Mouse (Mus musculus) urinary bladder, postnatal 25 days (tissue): ENCODE measurements at regions not wholly inside any gene's neighbourhood (a gene's known extent, or its start where the extent isn't known, plus 50 kb on each side); places are given as distances from the start of the nearest gene placed in this dataset.

Experiments used
- DNase-seq: peaks from one replicate; pipeline ENCODE4 v3.0.0; 2022; ENCODE audit warnings: low spot score

DNA sequence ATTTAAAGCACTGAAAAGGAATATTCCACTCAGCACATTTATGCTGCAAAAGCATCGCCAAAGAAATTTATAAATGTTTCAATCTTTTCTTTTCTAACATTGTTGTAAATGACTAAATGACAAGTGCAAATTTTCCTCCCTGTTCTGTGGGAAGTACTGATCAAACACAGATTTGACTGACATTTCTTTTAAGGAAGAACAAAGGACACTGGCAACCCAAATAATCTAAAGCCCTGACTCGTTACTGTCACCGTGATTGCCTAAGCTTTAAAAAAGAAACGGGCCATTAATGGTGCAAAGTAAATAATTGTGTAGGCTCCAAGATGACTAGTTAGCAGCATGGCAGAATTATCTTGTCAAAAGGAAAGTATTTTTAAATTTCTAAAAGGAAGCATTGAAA, 587.4 kb downstream of the Otol1 start:
- no peak for DNase-seq
